Mouse (Mus musculus): ENCODE data around the gene Trim16.

Trim16 gene

DNA sequence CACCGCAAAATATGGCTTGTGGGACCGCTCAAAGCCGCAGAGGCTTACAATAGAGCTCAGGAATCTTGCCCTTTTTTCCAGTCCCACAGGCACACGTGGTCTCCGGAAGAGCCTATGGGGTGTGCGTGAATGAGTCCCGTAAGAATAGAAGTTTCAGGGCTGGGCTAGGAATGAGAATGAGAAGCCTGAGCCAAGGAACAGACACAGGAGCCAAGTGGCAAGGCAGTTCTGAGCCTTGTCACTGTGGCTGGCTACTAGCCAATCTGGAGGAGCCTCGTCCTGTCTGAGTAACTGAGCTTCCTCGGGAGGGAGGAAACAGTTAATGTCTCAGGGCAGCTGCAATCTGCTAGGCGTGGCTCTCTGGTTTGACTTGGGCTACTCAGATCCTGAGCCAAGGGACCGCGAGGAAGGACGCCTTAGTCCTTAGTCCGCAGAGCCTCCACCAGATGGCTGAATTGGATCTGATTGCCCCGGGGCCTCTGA is at the start of gene Trim16:
TSS of gene Trim16 (plus strand) at position 173 of the 483 bp plus-strand sequence.
- peak; percentile 50 for DNase-seq (ENCODE audit: low read depth)

DNA sequence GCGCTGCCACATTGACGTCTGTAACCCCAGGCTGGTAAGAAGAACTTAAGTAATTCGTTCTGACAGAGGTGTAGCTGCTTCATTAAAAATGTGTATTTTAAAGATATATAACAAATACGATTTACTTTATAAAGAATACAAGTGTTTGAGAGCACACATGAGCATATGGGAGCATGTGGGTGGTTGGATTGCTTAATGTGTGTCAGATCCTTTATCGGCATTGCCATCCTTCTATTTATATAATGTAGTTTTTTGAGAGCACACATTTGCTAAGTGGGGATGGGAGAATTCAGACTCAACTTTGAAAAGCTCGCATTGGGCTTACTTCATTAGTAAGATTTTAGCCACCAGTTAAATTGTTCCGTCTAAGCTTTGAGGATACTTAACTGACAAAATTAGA is 43.5 kb upstream of the Trim16 start:
- DNase-seq (ENCODE audit: low read depth) = no peak

DNA sequence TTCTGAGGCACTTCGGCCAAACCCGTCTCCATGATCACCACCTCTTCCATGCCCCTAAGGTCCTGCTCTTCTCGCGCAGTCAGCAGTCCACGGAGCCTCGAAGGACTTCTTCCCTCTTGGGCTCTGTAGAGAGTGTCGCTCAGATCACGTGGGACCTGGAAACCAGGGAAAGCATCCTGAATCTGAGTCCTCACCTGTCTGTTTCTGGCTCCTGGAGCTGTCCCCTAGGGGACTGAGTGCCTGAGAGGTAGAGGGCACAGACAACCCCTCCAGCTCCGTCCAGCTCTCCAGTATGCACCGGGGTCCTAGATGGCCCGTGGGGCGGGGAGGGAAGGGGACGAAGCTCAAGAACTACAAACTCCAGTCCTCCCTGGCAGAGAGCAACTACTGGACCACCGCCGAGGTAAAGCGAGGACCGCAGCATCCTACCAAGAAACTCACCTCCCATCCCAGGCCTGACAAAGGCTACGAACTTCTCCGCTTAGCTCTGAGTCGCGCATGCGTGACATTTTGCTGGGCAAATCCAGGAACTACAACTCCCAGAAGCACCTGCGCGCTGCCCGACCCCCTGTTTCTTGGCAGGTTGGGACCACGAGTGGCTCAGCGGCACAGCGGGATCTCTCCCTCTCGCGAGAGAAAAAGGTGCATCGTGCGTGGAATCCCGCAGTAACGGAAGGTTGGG is 31.0 kb upstream of the Trim16 start, which contains the start of gene Zfp286:
TSS of gene Zfp286 (minus strand) at position 528 of the 682 bp plus-strand sequence.
- peak; percentile 76 for DNase-seq (ENCODE audit: low read depth)

DNA sequence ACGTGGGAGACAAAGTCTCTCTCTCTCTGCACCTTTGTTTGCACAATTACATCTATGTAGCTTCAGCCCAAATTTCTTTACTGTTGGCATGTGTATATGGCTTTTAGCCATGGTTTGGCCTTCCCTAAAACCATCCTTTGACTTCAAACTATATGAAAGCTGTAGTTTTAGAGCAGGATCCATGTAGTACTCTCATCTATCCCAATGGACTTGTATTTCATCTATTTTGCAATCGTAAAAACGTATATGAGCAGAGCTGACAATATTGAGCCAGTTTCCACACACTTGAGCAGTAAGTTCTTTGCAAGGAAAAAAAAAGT is 30.5 kb upstream of the Trim16 start:
- no peak for DNase-seq (ENCODE audit: low read depth)

DNA sequence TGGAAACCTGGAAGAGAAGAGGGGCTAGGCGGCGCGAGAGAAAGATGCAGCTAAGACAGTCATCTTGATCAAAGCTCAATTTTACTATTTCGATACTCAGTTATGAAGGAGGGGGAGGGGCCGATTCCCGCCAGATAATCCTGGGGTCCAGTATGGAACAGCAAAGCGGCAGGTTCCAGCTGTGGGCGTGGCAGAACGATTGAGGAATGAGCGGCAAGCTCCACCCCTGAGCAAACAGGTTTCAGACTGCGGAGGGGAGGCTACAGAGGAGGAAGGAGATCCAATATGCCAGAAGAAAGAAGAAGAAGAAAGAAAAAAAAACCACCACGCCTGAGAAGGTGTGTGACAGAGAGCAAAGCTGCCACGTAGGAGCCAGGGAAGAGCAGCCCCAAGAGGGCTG is 15.9 kb upstream of the Trim16 start:
- DNase-seq (ENCODE audit: low read depth) = no peak

DNA sequence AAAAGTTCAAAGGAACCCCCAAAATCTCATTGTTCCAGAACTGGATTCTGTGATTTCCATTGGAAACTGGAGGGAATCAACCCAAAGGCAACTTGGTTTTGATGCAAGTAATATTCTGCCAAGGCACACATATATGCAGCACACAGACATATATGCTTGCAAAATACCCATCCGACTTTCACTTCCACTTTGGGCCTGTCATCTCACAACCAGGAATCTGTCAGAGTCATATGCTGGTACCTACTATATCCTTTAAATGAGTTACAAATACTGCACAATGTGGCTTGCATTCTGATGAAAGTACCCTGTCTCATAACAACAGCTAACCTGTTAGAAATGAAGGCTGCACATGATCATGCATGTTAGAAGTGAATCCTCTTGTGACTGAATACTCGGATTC is 12.1 kb upstream of the Trim16 start:
- DNase-seq (ENCODE audit: low read depth) = no peak

DNA sequence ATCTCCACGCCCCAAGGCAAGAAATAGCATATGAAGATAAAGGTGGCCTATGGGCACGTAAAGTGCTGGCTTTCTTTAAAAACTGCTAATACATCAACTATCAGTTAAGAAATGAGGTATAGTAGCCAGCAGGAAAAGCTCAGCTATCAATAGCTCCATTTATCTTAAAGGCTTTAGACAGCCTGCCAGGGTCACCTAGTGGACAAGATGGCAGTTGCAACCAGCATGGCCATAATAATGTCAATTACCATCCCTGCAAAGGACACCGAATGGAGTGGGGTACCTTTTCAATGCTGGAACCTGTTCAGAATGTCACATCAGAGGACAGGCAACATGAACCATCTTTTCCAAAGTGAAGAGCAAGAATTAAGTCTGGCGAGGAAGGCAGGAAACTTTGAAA is 10.8 kb upstream of the Trim16 start:
- peak; percentile 24 for DNase-seq (ENCODE audit: low read depth)

DNA sequence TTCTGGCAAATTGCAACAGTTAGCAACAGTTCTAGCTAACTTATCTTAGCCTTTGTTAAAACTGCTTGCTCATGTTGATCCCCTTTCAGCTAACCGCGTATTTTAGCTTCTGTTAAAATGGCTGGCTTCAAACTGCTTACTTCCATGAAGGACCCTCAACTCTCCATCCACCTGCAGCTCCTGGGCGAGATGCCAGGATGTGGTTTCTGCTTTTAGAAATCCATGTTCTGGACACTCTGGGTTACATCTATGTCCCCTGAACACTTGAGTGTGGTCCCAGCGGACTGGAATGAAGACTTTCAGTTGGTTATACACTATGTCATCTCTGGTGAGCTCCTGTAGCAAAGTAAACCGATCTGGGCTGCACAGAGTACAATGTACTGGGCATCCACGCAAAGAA is 7.8 kb upstream of the Trim16 start:
- no peak for DNase-seq (ENCODE audit: low read depth)

DNA sequence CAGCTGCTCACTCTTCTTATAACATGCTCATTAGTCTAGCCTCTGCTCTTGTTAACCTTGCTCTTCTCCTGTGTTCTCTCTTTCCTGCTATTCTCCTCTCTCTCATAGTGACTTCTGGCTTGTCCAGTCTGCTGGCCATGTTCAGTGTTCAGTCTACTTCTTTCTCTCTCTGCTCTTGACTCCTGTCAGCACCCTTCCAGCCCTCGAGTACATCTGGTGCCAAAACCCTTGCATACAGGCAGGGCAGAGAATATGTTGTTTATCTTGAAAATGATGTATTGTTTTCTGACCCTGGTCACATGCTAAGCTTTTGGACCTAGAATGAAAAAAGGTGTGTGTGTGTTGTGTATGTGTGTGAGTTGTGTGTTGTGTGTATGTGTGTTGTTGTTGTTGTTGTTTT is 6.5 kb upstream of the Trim16 start:
- DNase-seq (ENCODE audit: low read depth) = no peak

DNA sequence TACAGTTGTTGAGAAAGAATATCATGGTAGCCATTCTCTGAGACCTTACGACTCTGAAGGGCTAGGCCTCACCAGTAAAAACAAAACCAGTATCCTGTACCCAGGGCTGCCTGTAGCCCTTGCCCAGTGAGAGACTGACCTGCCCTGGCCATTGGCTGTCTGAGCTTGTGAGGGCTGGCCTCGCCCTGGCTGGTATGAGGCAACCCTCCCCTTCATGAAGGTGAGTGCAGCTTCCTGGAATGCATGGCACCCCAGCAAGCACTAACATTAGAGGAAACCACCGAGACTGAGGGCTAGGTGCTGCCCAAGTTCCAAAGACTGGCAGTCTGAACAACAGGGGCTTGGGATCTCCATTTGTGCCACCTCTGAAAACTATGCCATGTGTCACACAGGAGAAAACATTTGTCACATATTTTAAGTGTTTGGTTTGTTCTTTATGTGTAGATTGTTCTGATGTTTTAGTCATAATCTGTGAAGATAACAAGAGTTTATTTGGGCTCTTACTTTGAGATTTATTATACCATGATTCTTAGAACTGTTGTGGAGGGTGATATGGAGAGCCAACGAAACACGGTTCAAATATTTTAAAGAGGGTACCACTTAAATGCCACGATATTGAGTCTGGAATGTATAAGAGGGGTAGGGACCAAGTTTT is 5.9 kb upstream of the Trim16 start:
- DNase-seq (ENCODE audit: low read depth) = no peak

DNA sequence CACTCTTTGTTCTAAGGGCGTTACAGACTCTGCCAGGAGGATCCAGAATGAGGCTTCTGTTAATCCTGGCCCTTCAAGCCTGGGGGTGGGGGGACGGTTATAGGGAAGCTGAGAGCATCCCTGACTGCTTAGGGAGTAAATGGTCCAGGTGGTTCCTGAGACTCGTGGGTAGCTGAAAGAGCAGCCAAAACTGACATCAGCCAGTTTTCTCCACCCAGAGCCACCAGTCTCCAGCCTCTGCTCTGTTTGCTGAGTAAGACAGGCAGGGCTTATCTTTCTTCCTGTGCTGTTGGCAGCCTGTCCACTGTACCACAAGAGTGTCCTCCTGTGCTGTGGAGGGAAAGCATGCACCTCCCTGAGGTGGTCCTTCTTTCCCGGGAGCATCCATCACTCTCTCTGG is 5.4 kb upstream of the Trim16 start:
- no peak for DNase-seq (ENCODE audit: low read depth)

DNA sequence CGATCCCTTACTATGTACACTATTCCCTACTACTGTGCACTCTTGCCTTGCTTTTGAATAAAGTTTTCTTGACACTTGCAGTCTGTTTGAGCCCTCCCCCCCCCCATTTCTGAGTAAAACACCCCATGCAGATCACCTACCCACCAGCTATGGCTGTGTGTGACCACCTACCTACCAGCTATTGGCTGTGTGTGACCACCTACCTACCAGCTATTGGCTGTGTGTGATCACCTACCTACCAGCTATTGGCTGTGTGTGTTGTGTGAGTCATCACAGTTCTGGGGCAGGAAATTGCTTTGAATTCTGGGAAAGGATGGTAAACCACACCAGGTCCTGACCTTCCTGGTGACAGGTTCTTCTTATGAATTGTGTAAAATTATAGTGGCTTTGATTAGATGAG is 4.6 kb upstream of the Trim16 start:
- no peak for DNase-seq (ENCODE audit: low read depth)

DNA sequence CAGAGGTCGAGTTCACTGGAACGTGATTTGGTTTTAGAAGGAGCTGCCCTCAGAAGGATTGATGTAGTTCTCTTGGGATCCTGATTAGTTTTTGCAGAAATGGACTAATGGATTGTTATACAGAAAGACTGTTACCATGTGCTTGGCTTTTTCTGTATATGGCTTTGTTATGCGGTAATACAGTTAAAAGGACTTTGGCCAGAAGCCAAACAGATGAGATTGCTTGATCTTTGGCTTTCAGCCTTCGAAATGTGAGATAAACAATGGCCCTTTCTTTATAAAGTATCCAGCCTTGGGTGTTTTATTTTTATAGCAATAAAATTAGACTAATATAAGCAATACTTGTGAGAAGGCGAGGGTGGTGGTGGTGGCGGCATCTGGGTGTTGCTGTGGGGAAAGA is 3.4 kb upstream of the Trim16 start:
- no peak for DNase-seq (ENCODE audit: low read depth)

DNA sequence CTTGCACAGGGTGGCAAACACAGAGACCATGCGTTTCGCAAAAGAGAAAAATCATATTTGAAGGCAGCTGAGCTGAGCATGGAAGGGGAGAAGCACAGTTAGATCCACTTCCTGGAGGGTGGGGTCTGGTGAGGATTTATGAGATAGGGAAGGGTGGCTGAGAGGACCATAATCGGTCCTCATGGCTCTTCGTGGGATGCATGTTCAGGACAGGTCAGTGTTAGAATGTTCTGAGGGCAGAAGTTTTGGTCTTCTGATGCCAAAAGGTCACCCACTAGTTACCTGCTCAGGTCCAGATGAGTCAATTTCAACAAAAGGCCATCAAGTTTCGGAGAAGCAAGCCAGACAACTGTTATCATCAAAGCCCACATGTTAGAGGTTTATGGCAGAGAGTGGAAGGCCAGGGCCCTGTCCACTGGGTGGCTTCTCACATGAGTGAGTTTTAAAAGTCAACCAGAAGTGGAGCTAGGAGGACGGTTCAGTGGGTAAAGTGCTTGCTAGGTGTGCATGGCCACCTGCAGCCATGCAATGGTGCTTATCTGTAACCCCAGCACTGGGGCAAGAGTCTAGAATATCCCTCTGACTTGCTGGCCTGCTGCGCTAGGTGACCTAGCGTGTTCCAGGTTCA is 858 bp upstream of the Trim16 start:
- DNase-seq (ENCODE audit: low read depth) = no peak

DNA sequence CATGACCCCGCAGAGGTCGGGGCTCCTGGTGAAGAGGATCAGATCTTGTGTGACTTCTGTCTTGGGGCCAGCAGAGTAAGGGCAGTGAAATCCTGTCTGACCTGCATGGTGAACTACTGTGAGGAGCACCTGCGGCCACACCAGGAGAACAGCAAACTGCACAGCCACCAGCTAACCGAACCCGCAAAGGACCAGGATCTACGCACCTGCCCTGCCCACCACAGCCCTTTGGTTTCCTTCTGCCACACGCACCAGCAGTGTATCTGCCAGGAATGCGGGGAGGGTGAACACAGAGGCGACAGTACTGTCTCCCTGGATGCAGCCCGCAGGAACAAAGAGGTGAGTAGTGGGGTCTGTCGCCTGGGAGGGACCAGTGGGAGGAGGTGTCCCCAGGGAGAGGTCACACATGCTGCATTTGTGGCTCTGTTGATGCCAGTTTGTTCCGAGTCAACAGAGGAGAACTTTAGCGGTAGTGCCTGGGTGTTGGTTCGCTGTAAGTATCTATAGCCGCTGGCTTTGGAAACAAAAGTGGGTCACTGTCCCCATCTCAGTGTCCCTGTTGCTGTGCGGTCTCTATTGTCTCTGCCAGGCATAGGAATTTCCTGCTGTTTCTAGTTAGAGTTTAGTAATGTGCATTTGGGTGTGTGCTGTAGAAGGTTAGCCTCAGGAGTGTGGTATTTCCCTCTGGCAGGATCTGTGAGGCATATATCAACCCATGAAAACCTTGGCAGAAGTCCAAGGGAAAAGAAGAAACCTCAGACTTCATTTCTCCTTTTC is 818 bp downstream of the Trim16 start:
- DNase-seq (ENCODE audit: low read depth) = peak; percentile 35

DNA sequence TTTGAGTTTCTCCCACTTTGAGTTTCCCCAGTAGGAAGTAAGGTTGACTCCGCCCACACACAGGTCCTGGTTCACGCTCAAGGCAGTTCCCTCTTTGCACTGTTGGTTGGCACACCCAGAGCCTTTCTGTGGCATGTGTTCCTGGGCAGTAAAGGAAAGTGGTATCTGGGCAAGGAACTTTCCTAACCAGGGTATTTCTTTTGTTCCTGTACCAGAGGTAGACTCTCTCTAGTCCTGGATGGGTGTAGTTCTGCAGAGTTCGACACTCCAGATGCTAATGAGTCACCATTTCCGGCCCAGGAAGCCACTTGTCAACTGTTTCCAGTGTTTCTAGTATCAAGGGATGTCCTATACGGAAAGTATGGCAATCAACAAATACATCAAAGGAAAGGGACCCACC is 1.9 kb downstream of the Trim16 start:
- peak; percentile 21 for DNase-seq (ENCODE audit: low read depth)

DNA sequence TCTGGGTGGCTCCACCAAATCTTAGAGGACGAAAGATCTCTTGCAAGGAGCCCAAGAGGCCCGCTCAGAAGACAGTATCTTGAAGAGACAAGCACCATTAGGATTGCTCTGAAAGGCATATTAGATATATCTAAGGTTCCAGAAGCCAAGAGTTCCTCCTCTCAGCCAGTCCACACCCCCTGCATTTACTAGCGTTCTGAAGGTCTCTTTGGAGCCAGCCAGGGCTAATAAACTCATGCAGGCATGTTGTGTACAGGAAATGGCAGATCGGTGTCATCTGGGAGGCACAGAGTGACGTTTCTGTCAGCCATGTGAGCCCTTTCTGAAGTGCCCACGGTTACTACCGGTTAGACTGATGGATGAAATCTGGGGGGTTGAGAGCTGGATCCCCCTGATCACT is 4.2 kb downstream of the Trim16 start:
- peak; percentile 46 for DNase-seq (ENCODE audit: low read depth)

DNA sequence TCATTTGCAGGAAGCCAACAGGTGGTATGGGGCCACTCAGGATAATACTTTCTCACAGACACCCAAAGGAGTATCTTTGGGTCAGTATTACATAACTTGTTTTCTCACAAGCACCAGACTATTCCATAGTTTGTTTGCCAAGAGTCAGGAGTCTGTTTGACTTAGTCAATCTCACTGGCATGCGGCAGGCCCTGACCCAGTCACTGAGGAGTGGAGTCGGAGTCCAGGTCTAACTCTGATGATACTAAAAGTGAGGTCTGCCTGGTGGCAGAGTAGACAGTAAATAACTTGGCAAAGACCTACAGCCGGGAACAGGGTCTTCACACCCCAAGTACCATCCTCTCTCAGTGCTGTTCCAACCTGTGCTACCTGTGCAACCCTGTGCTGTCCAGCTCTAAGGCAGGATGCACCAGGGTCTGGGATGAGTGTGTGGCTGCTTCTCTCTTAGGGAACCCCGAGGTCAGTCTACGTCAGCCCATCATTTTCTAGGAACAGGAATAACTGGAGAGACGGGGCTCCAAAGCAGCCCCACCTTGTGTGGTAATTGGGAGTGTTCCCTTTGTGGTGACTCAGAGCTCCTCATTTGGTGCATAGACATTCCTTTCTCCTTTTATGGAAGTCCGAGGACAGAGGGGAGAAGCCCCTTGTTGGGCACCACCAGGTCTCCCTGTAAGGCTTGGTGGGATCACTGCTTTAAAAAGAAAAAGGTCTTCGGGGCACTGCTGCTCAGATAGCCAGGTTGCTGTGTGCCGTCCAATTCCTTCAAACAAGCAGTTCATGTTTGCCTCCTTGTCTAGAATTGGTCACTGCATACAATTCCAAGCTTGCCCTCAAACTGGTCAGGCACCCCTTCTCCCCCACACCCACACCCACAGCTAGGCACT is 5.4 kb downstream of the Trim16 start:
- no peak for DNase-seq (ENCODE audit: low read depth)

DNA sequence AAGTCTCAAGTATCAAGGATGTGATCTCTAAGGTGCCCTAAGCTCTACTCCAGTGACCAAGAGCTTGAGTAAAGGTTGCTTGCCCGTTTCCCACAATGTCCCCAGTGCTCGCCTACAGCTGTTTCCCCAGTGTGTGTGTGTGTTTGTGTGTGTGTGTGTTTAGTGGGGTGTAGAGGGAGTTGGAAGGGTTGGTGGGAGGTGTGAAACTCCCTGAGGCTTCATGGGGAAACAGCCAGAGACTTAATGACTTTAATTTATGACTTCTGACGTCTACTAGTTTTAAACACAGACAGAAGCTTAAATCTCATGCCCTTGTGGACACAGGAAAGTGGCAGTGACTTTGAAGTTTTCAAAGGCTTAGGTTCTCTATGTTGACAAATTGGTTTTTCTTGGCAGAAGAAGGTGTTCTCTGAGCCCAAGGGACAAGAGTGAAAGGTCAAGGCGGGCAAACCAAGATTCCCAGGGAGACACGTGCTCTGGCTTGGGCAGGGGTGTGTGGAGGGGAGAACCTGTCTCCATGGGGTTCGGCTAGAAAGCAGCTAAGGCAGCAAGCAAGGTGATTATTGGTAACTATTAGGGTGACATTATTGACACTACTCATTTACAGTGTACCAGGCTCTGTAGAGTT is 6.2 kb downstream of the Trim16 start:
- DNase-seq (ENCODE audit: low read depth) = no peak

DNA sequence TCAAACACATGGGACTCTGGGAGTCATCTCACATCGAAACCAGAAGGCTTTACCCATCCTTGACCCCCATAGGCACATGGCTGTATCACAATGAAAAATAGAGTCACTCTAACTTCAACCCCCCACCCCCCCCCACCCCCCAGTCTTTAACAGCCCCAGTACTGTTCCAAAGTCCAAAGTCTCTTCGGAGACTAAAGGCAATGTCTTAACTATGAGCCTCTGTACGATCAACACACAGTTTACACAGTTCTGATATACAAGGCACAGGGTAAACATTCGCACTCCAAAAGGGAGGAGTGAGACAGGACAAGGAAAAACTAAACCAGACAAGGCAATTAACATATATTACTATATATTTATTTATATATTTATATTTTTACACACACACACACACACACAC is 7.1 kb downstream of the Trim16 start:
- no peak for DNase-seq (ENCODE audit: low read depth)

DNA sequence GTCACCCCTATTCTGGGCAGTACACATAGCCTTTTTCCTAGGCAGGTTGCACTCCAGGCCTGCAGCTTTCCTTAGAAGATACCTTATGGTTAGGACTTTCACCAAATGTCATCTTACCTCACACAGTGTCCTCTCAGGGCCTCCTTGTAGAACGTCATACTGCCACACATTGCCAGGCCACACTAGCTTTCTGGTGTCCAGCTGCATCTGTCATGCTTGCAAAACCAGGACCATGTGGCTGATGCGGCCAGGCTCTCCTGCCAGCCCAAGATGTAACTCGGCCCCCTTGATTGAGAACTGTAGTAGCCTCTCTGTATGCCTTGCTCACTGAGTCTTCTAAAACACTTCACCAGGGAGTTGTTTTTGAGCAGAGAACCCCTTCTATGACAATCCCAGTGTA is 7.9 kb downstream of the Trim16 start:
- DNase-seq (ENCODE audit: low read depth) = no peak
